Mouse (Mus musculus) subcutaneous adipose tissue, adult 2 months (tissue): ENCODE results near the gene Fpr1. TPM values are rescaled to one million over a fixed set of nuclear protein-coding genes. Genes with fewer than 3 reads are reported as not detected.

ENCODE experiments used
- polyA plus RNA-seq: library from polyadenylated mRNA; depleted of rRNA; stranded (reverse); fragments of >200 nt; gene quantifications from 2 replicates; pipeline ENCODE4 v1.2.3, GENCODE M21; 2012; ENCODE audit warnings: low replicate concordance; rRNA removed

The Fpr1 gene
- 0.09 and 1.4 TPM in 2 replicates for polyA plus RNA-seq

DNA sequence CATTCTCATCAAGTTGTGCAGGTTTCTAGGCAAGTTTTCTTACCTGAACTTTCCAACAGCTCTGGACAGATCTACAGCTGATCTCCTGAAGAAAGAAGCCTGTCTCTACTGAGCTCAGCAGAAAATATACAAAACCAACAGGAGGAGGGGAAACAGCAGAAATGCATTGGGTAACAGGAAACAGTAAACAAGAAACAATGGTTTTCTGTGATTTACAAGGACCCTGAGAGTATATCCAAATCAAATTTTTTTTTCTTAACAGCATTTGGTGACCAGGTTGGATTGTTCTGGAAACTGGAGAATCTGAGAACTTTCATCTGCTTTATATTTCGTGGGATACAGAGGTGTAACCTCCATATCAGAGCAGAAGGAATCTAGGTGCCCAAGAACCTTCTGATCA is at the start of gene Fpr1:
Fpr1 (minus strand) TSS at position 101 of the 400 bp plus-strand sequence.

DNA sequence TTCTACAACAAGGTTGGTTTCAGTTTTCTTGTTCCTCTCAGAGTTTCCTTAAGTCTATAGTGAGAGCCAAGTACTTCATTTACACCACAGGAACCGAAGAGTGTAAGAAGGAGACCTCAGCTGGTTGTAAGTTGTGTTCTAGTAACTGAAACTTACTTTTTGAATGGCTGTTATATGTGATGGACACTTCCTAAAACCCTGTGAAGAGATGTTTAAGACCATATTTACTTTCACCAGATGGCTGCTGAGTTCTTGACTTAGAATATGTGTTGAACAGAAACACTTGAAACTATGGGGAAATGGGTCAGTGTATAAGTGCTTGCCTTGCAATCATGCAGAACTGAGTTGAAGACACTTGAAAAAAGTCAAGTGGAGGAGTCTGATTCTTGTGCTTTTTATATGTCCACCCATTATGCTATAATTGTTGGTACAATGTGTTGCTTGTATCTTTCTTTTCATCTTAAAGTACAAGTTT is 4.1 kb upstream of the Fpr1 start, which contains the start of the genes Fpr2 and Fpr3:
Fpr2 (plus strand) TSS at position 51 of the 475 bp plus-strand sequence.
Fpr3 (plus strand) TSS at position 79 of the 475 bp plus-strand sequence.

DNA sequence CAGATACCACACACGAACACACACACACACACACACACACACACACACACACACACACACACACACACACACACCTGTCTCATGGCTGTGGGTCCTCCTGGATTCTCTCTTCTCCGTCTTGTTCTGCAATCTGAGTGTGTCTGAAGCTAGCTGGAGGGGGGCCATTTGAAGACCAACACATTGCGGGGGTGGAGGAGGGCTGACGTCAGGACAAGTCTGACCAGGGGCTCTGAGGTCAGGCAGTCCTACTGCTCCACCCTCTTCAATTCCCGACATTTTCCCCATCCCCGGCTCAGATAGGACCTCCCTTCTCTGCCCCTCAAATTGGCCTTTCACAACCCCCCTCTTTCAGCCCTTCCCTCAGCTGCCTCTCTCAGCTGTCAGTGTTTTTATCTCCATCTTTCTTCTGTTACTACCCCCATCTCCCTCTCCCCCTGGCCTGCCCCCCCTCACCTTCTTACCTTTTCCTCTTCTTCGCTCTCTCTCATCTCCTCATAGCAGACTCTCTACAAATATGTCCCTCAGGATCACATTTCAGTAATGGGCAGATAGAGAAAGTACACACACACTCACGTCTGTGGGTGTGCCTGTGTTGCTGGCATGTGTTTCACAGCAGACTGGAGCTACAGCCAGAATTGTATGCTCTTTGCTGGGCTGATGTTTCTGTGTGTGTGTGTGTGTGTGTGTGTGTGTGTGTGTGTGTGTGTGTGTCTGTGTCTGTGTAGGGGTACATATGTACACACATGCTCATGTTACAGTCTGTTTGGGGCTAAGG is 28.5 kb downstream of the Fpr1 start, which contains the start of gene Has1:
Has1 (minus strand) TSS at position 142 of the 775 bp plus-strand sequence.

DNA sequence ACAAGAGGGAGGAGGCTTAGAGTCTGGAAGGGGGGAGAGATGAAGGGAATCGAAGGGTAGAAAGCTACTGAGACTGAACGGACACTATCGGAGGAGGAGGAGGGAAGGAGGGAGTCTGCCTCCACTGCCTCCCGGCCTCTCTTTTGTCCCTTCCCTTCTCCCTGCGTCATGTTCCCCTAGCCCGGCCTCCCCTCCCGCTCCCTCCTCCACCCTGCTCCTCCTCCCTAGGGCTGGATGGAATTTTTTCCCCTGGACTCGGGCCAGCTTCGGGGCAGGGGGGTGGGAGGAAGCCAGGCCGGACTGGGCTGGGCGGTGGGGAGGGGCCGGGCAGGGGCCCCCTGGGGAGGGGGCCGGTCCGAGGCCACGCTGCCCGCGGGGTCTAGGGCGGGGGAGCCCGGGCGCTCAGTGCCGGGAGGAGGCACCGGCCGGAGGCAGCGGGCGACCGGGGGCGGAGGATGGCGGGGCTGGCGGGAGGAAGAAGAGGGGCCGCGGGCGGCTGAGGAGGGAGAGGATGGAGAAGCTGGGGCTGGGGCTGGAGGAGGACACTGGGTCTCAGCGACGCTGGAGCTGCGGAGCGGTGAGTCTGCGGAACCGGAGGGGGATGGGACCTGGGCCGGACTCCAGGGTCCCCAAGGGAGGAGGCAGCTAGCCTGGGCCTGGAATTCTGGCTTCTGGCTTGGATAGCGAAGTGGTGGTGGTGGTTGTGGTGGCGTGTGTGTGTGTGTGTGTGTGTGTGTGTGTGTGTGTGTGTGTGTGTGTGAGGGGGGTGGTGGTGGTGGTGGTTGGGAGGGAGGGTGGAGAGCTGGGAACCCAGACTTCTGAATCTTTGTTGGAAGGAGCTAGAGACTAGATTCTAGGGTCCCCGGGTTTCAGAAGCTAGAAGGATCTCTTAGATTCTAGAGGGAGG is 56.7 kb downstream of the Fpr1 start, which contains the start of gene Spaca6:
Spaca6 (plus strand) TSS at position 408 of the 907 bp plus-strand sequence.

Other genes starting within 250 kb of the Fpr1 start
- not detected in 2 replicates for gene Vmn2r90, start 180.2 kb downstream of the Fpr1 start, polyA plus RNA-seq
- gene Spaca6, start 56.8 kb downstream of the Fpr1 start, polyA plus RNA-seq = 49.8 and 74.1 TPM in 2 replicates
- gene Has1, start 28.7 kb downstream of the Fpr1 start, polyA plus RNA-seq = 0.54 and 1.1 TPM in 2 replicates
- 0.42 and 1.3 TPM in 2 replicates for gene Fpr2, start 3.9 kb upstream of the Fpr1 start, polyA plus RNA-seq
- not detected in 2 replicates for gene Fpr3, start 3.9 kb upstream of the Fpr1 start, polyA plus RNA-seq
- gene Fpr-rs4, start 137.8 kb upstream of the Fpr1 start, polyA plus RNA-seq = not detected in 2 replicates
- not detected in 2 replicates for gene Vmn2r124, start 165.5 kb upstream of the Fpr1 start, polyA plus RNA-seq
- gene Vmn2r91, start 201.1 kb upstream of the Fpr1 start, polyA plus RNA-seq = not detected in 2 replicates